Mouse (Mus musculus) adrenal gland (tissue): Measurements from ENCODE around the gene Cwh43.
"Not testable (repeated sequence)": the region's sequence is repeated elsewhere in the genome, so short reads cannot be mapped to it uniquely, and the experiment has no call there.

Experiments used
- intact Hi-C: fragments of 180-260 bp; cut with DNase I; formaldehyde crosslinking; loops from one replicate; pipeline ENCODE4 v1.15.1; 2025

The Cwh43 gene

DNA sequence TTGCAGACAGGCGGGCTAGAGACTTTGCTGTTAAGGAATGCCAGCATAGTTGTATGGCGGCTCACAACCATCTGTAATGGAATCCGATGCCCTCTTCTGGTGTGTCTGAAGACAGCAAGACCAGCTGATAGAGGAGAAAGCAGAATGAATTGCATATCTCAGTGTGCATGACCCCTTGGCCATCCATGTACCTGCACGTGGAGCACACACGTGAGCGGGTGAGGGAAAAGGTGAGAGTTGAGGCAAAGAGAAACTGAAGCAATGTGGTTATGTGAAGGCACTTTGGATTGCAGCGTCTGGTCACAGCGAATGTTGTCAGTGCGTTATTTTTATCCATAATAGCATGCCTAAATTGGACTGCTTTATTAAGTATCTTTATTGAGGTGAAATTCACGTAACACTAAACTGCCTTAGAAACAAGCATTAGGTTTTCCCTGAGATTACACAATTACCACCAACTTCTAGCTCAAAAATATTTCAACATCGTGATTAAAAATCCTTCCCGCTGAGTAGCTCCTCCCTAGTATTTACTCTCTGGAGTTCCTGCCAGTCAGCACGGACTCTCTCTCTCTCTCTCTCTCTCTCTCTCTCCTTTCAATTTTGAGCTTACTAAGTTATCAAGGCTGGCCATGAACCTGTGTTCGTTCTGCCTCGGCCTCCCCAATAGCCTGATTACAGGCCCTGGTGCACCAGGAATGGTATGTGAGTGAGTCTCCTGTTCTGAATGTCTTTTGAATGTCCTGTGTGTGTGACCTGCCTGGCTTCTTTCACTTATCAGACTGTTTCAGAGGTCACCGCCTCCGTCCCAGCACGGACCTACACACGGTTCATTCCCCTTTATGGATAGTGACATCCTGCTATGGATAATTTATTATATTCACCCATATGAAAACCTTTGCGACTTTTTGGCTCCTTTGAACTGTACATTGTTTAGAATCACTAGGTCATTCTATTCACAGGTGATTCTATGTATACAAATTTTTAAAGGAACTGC is 68.8 kb downstream of the Cwh43 start:
- intact Hi-C loops: no loop called here

GRCm38 (mm10) chr5:73480700-73481099 is 74.8 kb downstream of the Cwh43 start, which contains the start of gene Dcun1d4:
Gene Dcun1d4 (plus strand): TSS chr5:73481000.
- intact Hi-C loops: no loop called here

GRCm38 (mm10) chr5:73481401-73481800 is 75.5 kb downstream of the Cwh43 start:
- intact Hi-C loops: no loop called here

DNA sequence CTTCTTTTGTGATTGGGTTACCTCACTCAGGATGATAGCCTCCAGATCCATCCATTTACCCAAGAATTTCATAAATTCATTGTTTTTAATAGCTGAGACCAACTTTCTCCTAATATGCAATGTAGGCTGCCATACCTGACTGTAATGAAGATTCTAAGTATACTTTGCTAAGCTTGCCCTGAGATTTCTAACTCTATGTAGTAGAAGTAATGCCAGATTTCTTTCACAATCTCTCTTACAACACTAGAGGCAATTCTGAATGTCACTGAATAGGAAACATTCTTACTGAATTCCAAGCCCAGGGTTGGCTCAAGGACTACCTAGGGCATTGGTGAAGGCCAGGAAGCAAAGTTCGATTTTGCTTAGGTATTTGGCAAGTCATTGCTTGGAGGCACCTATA is 76.5 kb downstream of the Cwh43 start:
- intact Hi-C loops: not testable (repeated sequence)

GRCm38 (mm10) chr5:73484016-73484615 is 78.2 kb downstream of the Cwh43 start:
- intact Hi-C loops: no loop called here

GRCm38 (mm10) chr5:73486451-73486850 is 80.6 kb downstream of the Cwh43 start:
- intact Hi-C loops: no loop called here

DNA sequence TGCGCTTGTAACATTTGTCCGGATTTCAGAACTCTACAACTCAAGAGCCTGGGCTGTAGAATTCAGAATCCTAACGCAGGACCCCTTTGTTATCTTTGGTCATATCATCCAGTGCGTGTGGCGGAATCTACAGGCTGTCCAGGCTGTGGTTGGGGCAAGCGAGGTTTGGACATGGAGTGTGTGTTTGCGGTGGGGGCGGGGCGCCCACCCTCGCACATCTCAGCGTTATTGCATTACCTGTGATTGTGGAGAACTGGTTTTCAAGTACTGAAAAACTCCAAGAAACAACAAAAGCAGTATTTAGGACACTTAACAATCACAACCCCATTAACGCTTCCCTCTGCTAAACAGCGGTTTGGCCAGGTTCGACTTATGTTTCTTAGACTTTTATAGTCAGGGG is 84.0 kb downstream of the Cwh43 start:
- intact Hi-C loops: no loop called here

DNA sequence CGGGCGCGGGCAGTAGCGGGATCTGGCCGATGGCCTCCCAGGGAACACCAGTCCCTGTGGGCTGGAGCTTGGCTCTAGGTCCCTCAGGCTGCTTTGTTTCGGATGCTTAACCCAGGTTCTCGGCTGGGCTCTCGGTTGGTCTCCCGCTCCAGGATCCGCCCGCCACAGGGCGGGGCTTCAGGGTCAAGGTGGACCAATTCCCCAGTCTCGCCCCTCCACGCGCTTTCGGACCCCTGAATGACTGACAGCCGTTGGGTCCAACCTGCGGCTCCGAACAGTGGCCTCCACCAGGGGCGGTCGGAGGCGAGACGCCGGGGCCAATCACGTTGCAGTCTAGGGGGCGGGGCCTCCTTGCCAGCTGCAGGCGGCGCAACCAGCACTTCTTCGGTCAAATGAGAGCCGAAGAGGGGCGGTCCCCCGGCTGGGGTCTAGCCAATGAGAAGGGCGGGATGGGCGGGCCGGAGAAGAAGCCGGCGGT is 84.8 kb downstream of the Cwh43 start:
- intact Hi-C loops: no loop called here

DNA sequence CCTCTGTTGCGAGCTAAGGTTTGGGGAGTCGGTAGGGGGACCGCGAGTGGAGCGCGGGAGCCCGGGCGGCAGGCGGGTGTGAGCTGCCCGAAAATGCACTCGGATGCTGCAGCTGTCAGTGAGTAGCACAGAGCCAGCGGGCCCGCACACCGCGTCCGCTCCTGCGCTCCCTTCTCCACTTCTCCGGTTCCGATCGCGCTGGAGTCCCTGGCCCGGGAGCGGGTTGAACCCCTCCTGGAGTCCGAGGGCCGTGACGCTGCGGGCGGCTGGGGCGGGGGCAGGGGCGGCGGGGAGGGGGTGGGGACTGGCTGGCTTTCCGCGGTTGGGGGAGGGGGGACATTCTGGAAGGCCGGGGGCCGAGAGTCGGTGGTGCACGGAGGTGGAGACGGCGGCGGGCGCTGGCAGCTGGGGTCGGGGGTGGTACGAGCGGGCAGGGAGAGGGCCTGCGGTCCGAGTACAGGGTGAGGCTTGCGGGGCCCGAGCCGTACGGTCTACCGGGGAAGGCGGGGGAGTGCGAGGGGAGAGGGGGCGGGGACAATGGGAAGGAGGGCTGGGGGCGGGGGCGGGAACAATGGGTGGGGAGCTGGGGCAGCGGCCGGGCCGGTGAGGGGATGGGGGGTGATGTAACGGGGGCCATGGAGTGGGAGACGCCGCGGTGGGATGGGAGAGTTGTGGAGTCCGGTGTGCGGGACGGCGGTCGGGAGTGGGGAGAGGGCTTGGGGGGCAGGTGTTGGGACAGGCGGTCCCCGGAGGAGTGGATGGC is 85.4 kb downstream of the Cwh43 start:
- intact Hi-C loops: no loop called here

- intact Hi-C loops: no loop called here
Measured at GRCm38 (mm10) chr5:73491837-73492720, 86.2 kb downstream of the Cwh43 start.

DNA sequence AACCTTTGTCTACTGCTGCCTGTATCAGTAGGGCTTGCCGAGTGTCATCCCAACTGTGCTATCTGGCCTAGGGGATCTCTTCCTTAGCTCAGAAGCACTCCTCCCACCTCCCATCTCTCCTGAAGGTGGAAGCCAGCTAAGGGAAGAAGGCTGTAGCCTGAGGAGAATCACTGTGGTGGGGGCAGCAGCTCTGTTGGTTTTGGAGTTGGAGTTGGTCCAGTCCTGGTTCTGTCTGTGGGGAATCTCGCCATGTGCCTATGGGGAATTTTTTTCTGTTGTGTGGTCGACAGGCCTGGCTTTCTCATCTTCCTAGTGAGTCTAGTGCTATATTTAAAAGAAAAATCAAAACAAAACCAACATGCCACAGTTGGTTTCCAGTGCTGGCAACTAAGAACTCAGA is 91.5 kb downstream of the Cwh43 start:
- intact Hi-C loops: no loop called here

DNA sequence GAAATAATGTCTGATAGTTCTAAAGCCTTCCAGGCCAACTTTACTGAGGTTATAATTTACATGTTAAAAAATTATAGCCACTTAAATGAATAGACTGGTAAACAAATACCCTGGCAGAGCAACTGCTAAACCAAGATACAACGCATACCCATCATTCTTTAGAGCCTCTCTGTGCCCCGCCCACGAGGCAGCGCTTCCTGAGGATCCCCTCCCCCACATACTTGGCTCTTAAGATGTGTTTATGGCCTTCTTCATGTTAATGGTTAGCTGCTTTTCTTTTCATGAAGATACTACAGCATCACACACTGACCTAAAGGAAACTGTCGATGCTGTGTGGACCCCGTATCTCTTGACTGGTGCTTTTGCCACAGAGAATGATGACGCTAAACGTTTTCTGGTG is 92.7 kb downstream of the Cwh43 start:
- intact Hi-C loops: no loop called here

DNA sequence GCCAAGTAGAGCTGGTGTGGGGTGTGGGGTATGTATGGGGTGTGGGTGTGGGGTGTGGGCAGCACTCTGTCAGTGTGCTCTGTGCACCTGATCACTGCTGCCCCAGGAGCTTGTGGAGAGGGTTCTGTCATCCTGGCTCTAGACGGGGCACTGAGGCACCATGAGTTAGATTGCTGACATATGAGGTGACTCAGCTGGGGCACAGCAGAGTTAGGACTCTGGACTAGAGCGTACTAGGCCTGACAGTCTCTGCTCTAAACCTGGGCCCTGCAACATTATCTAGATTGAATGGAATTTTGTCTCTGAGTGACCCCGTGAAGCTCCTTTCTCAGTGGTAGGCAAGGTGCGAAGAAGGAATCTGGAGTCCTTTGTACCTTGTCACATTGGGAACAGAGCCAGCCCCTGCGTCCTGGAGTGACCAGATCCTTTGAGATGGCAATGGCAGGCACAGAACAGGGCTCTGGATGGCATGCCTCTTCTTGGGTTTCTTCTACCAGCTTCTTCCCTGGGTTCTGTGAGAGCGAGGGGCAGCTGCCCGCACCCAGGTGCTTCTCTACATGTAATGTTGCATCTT is 95.1 kb downstream of the Cwh43 start:
- intact Hi-C loops: no loop called here

DNA sequence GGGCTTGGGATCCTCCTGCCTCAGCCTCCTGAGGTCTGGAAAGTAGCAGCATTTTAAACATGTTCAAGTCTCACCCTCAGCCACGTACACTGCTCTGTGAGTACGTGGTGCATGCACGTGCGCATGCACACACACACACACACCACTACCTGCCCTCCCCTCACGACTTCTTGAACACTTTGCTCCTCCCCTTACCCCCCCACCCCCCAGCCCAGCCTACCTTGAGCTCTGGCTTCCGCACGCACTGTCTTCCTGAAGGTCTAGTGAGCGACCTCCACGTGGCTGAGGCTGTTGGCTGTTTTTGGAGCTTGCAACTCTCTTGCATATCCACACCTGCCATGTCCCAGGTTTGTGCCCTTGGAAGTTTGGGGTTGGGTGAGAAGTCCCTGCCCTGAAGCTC is 96.5 kb downstream of the Cwh43 start:
- intact Hi-C loops: no loop called here
